ENCODE assay signal across 29 mouse cellular contexts in genomic region chr14:54768314-54769067, GRCm38 (mm10). TPM values are rescaled to one million over a fixed set of nuclear protein-coding genes. Genes with fewer than 3 reads are reported as not detected.
DNase-seq lines count a peak whose midpoint lies in the region; ATAC-seq and TF ChIP-seq lines count a peak whose summit lies in the region.
"Had no signal": no experiment of that assay in that cellular context is flagged by ENCODE, and none has a peak within 500 bp of the region (broad histone marks: within the 10 kb centered on the region; RNA-seq: fewer than 3 reads in every experiment).

No protein-coding gene starts in this region.

- peak overlapping the region; percentile 87 for H3K27ac ChIP-seq in cerebellum, adult 2 months (ENCODE audit: insufficient read depth, low read length)
- H3K27ac ChIP-seq in midbrain, embryonic 13.5 days, result no peak overlapping the region
- H3K27ac ChIP-seq: embryonic facial prominence, embryonic 12.5 days; hindbrain, embryonic 10.5 days; limb, embryonic 12.5 days; liver, embryonic 13.5 days had no signal

- peaks cover 46% of the 10 kb centered on the region for H3K4me1 ChIP-seq in cerebellum, adult 2 months (ENCODE audit: control insufficient read depth, insufficient read depth, low read length)
- H3K4me1 ChIP-seq in lung, adult 2 months (ENCODE audit: control insufficient read depth, insufficient read depth, low read length), result no peaks in the 10 kb centered on the region
- H3K4me1 ChIP-seq in midbrain, embryonic 13.5 days (replicated peaks), result no peaks in the 10 kb centered on the region
- H3K4me1 ChIP-seq: embryonic facial prominence, embryonic 12.5 days; hindbrain, embryonic 10.5 days; limb, embryonic 12.5 days; liver, embryonic 13.5 days had no signal

- peak in 1 of 2 experiments; percentile 46 for DNase-seq in cerebellum, adult 2 months
- no peak for DNase-seq in cerebellum, adult 8-10 months
- peak; percentile 18 for DNase-seq in lung, postnatal 25 days (ENCODE audit: low spot score)
- no peak for DNase-seq in lung, adult 2 months
- DNase-seq in fibroblast of lung, adult 2 months (ENCODE audit: low read depth), result peak; percentile 16
- DNase-seq in urinary bladder, postnatal 36 days (ENCODE audit: low spot score in 2 of 2), result no peak
- DNase-seq: adrenal gland, adult 8-10 months; cerebellum, adult 11-12 months; gastrocnemius, postnatal 14 days; kidney, adult 2 months; liver, embryonic 13.5 days; thymus, postnatal 25 days had no signal

- ATAC-seq in monocyte, adult 5-6 weeks (replicated peaks; ENCODE audit: insufficient number of reproducible peaks, low FRiP score, low TSS enrichment, poor library complexity, severe bottlenecking), result 0 out of 2 replicates have a peak, but pooled peaks have one; percentile 27
- no peak for ATAC-seq in midbrain, embryonic 13.5 days
- ATAC-seq: forebrain, embryonic 14.5 days; lung, postnatal 0 days had no signal

- no peaks in the 10 kb centered on the region for H3K27me3 ChIP-seq in cerebellum, adult 2 months (ENCODE audit: control insufficient read depth, insufficient read depth, low read length)
- H3K27me3 ChIP-seq in midbrain, embryonic 13.5 days, result no peaks in the 10 kb centered on the region
- H3K27me3 ChIP-seq: embryonic facial prominence, embryonic 12.5 days; limb, embryonic 12.5 days; liver, embryonic 13.5 days had no signal

- 57% methylated on average over 10 of the region's 10 CpGs for WGBS in cerebellum, adult 2 months
- 75% methylated on average over 10 of the region's 10 CpGs for WGBS in lung, adult 2 months
- WGBS in midbrain, embryonic 13.5 days, result 91% methylated on average over 10 of the region's 10 CpGs

- TF ChIP-seq CTCF in cerebellum, adult 2 months (IDR thresholded peaks at IDR 0.05; ENCODE audit: borderline replicate concordance, insufficient read depth, low read depth, low read length), result no peak
- TF ChIP-seq CTCF in lung, adult 2 months (IDR thresholded peaks at IDR 0.05; ENCODE audit: insufficient read depth, low read length), result no peak

- H3K9ac ChIP-seq in midbrain, embryonic 13.5 days (replicated peaks), result no peak overlapping the region
- H3K9ac ChIP-seq: embryonic facial prominence, embryonic 12.5 days; limb, embryonic 12.5 days; liver, embryonic 13.5 days had no signal

- no peaks in the 10 kb centered on the region for H3K36me3 ChIP-seq in midbrain, embryonic 13.5 days
- H3K36me3 ChIP-seq: embryonic facial prominence, embryonic 12.5 days; hindbrain, embryonic 10.5 days; limb, embryonic 12.5 days; liver, embryonic 13.5 days had no signal

- no peak for TF ChIP-seq POLR2A in cerebellum, adult 2 months (IDR thresholded peaks at IDR 0.05; ENCODE audit: borderline replicate concordance, insufficient read depth, low read length)
- TF ChIP-seq POLR2A in lung, adult 2 months (IDR thresholded peaks at IDR 0.05; ENCODE audit: borderline replicate concordance, extremely low read depth, low read depth, low read length), result no peak

- H3K4me2 ChIP-seq in midbrain, embryonic 13.5 days (replicated peaks), result no peak overlapping the region
- H3K4me2 ChIP-seq: embryonic facial prominence, embryonic 12.5 days; limb, embryonic 12.5 days; liver, embryonic 13.5 days; midbrain, embryonic 11.5 days had no signal

- no peaks in the 10 kb centered on the region for H3K9me3 ChIP-seq in midbrain, embryonic 13.5 days
- H3K9me3 ChIP-seq: embryonic facial prominence, embryonic 12.5 days; hindbrain, embryonic 10.5 days; limb, embryonic 12.5 days; liver, embryonic 13.5 days had no signal

- H3K4me3 ChIP-seq in cerebellum, adult 2 months (replicated peaks; ENCODE audit: insufficient read depth, low read depth, low read length), result no peak overlapping the region
- no peak overlapping the region for H3K4me3 ChIP-seq in lung, adult 2 months (replicated peaks; ENCODE audit: extremely low read depth, low read depth, low read length)
- no peak overlapping the region for H3K4me3 ChIP-seq in midbrain, embryonic 13.5 days (replicated peaks)
- H3K4me3 ChIP-seq: embryonic facial prominence, embryonic 12.5 days; erythroblast, embryonic 14.5 days; hindbrain, embryonic 10.5 days; limb, embryonic 12.5 days; liver, embryonic 13.5 days had no signal

RNA-seq across cellular contexts. Expression of gene Slc7a8, which starts 13.3 kb away (rescaled TPM):
- polyA plus RNA-seq in cerebellum, adult 2 months (2012; rRNA removed), result 37.1 and 41.6 TPM in 2 replicates
- 2.9 and 4.0 TPM in 2 replicates for polyA plus RNA-seq in lung, adult 2 months (2012; rRNA removed)
- 2.8 to 7.0 TPM (median 4.5 TPM) in 3 replicates for total RNA-seq in monocyte, adult 5-6 weeks (2017)
- 4.6 and 4.9 TPM in 2 replicates for polyA plus RNA-seq in midbrain, embryonic 13.5 days (2015; fragmentation: Nextera tagmentation; extraction: Ambion mirVana)

RNA-seq across cellular contexts. Expression of gene Rnf212b, which starts 45.5 kb away (rescaled TPM):
- polyA plus RNA-seq in cerebellum, adult 2 months (2012; rRNA removed), result not detected in 2 replicates
- not detected in 2 replicates for polyA plus RNA-seq in lung, adult 2 months (2012; rRNA removed)
- not detected in 3 replicates for total RNA-seq in monocyte, adult 5-6 weeks (2017)
- polyA plus RNA-seq in midbrain, embryonic 13.5 days (2015; fragmentation: Nextera tagmentation; extraction: Ambion mirVana), result not detected in 2 replicates
- total RNA-seq: layer of hippocampus, postnatal 10 days; left cerebral cortex, adult 8-10 months; MEL had no signal
- polyA plus RNA-seq: brain, embryonic 14.5 days; embryonic facial prominence, embryonic 12.5 days; erythroblast, embryonic 14.5 days; forebrain, embryonic 14.5 days; heart, embryonic 16.5 days; hindbrain, embryonic 10.5 days; large intestine, adult 2 months; limb, embryonic 12.5 days; liver, embryonic 13.5 days; lung, postnatal 0 days; midbrain, embryonic 11.5 days; neural tube, embryonic 14.5 days had no signal

RNA-seq across cellular contexts. Expression of gene Cebpe, which starts 56.5 kb away (rescaled TPM):
- 0.08 TPM in 2 replicates for polyA plus RNA-seq in cerebellum, adult 2 months (2012; rRNA removed)
- polyA plus RNA-seq in lung, adult 2 months (2012; rRNA removed), result 0.57 and 1.1 TPM in 2 replicates
- total RNA-seq in monocyte, adult 5-6 weeks (2017), result 2.7 to 7.2 TPM in 2 of 3 replicates, not detected in the other
- polyA plus RNA-seq in midbrain, embryonic 13.5 days (2015; fragmentation: Nextera tagmentation; extraction: Ambion mirVana), result not detected in 2 replicates
- total RNA-seq: adrenal gland, adult 8-10 months; gastrocnemius, postnatal 14 days; heart, adult 8-10 months; layer of hippocampus, postnatal 10 days; left cerebral cortex, adult 8-10 months; MEL had no signal
- polyA plus RNA-seq: forebrain, embryonic 14.5 days; heart, embryonic 16.5 days; hindbrain, embryonic 10.5 days; limb, embryonic 12.5 days; midbrain, embryonic 11.5 days; neural tube, embryonic 14.5 days had no signal

Comparison
In these comparisons a context has a peak if more than half of its experiments do, and no peak if none do; other contexts are left out.
1. DNase-seq: peak in lung, postnatal 25 days (single experiment) and fibroblast of lung, adult 2 months (single experiment); none in cerebellum, adult 8-10 months (single experiment), lung, adult 2 months (single experiment) and urinary bladder, postnatal 36 days (0 of 2).